Mouse (Mus musculus) megakaryocyte progenitor cell, adult 5-6 weeks (primary cell): ENCODE results near the gene Klf2. TPM values are rescaled to one million over a fixed set of nuclear protein-coding genes. Genes with fewer than 3 reads are reported as not detected.

Experiments used
- ATAC-seq: replicated peaks from 2 replicates; pipeline ENCODE4 v1.8.0; 2016; ENCODE audit warnings: mild to moderate bottlenecking, moderate TSS enrichment, inconsistent platforms; ENCODE audit not compliant: poor library complexity
- total RNA-seq, 2 experiments: library from RNA; stranded (forward) in 1 of 2; stranded (reverse) in 1 of 2; fragments of 157-497, 149-512 nt in 1 of 2; fragments of 200-1000 nt in 1 of 2; gene quantifications; 2 replicates each; pipeline versions ENCODE4 v1.2.3 to v1.2.4; 2015 to 2017

Klf2 gene
- total RNA-seq, 2 experiments from 2014 or later, result 6.6 to 10.8 TPM

- ATAC-seq, result peak; percentile 92
Measured at GRCm38 (mm10) chr8:72303633-72304032, 15.2 kb upstream of the Klf2 start.

GRCm38 (mm10) chr8:72305210-72305905 lies 13.5 kb upstream of the Klf2 start, which contains the start of gene Gm10282:
TSS of gene Gm10282 (minus strand) at chr8:72305260.
- ATAC-seq, result no peak

DNA sequence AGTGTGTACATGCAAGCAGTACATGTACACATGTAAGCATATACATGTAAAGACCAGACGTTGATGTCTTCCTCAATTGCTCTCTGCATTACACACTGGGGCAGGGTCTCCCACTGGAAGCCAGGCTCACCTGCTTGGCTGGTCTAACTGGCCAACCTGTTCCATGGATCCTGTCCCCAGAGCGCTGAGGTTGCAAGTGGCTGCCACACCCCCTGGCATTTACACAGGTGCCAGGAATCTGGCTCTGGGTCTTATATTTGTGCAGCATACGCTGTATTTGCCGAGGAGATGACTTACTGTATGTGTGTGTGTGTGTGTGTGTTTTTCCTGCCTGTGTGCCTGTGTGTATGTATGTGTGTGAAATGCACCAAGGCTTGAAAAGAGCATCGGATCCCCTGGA lies 11.9 kb upstream of the Klf2 start:
- no peak for ATAC-seq

DNA sequence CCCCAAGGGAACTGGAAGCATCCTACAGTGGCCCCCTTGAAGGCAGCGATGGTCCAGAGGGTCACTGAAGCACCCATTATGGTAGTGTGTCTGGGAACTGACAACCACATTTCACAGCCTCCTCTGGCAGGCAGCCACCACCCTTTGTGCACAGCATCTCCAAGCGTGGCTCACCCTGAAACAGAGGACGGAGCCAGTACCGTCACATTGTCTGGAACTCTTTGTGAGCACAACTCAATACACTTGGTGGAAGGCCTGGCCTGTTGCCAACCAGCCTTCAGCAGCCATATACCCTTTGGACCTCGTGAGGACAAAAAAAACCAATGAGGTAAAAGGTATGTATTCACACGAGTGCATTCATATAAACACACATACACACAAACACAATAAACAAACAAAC lies 10.6 kb upstream of the Klf2 start:
- no peak for ATAC-seq

GRCm38 (mm10) chr8:72310849-72311506 lies 7.9 kb upstream of the Klf2 start:
- ATAC-seq, result peak; percentile 63

DNA sequence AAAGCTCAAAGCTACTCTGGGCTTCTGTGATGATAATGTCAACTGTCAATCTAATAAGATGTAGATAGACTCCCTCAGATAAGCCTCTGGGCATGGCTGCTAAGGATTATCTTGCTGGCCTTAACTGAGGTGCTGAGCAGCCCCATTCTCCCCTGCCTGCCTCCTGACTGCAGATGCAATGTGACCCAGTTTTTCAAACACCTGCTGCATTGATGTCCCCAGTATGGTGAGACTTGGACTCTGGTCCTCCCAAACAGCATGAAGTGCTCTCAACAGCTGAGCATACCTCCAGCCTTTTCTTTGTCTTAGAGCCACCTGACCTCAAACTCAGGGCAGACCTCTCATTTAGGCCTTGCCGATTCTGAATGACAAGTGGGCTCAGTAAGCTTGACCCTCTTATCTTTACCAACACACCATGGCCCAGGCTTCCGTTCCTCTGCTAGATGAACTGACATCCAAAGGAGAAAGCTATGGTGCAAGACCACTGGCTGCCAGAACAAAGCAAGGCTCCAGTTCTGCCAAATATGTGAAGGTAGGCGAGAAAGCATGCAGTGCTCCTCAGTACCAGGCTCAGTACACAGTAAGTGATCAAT lies 5.8 kb upstream of the Klf2 start:
- peak; percentile 35; the same call in 1 of the 2 replicates for ATAC-seq

DNA sequence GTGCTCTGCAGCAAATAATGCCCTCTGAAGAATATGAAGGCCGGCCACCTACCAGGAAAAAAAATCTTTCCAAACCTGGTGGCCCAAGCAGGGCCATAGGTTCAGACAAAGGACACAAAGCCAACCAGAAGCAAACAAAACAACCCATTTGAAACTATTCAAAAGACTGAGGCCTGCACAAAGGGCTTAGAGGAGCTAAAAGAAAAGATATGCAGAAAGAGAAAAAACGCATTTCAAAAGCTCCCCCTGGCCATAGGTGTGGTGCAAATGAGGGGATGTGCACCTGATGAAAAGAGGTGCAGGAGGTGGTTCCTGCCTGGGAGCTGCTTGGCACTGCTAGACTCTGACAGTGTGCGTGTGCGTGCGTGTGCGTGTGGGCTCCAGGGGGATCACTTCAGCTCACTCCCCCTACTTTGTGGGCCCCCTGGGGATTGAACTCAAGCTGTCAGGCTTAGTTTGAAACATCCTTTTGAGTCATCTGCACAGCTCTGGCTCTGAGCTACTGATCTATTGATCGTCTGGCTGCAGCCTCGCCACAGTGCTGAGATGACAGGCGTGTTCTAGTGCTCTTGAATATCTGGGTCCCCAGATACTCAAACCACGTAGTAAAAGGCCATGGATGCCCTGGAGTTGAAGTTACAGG lies 2.7 kb upstream of the Klf2 start:
- ATAC-seq, result no peak

- ATAC-seq, result peak; percentile 30
Measured at GRCm38 (mm10) chr8:72317741-72318301, 1.0 kb upstream of the Klf2 start.

DNA sequence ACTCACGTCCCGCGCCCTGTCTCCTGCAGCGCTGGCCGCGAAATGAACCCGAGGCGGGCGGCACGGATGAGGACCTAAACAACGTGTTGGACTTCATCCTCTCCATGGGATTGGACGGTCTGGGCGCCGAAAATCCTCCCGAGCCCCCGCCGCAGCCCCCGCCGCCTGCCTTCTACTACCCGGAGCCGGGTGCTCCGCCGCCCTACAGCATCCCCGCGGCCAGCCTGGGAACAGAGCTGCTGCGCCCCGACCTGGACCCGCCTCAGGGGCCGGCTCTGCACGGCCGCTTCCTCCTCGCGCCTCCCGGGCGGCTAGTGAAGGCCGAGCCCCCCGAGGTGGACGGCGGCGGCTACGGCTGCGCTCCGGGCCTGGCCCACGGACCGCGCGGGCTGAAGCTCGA lies 564 bp downstream of the Klf2 start:
- ATAC-seq, result no peak

DNA sequence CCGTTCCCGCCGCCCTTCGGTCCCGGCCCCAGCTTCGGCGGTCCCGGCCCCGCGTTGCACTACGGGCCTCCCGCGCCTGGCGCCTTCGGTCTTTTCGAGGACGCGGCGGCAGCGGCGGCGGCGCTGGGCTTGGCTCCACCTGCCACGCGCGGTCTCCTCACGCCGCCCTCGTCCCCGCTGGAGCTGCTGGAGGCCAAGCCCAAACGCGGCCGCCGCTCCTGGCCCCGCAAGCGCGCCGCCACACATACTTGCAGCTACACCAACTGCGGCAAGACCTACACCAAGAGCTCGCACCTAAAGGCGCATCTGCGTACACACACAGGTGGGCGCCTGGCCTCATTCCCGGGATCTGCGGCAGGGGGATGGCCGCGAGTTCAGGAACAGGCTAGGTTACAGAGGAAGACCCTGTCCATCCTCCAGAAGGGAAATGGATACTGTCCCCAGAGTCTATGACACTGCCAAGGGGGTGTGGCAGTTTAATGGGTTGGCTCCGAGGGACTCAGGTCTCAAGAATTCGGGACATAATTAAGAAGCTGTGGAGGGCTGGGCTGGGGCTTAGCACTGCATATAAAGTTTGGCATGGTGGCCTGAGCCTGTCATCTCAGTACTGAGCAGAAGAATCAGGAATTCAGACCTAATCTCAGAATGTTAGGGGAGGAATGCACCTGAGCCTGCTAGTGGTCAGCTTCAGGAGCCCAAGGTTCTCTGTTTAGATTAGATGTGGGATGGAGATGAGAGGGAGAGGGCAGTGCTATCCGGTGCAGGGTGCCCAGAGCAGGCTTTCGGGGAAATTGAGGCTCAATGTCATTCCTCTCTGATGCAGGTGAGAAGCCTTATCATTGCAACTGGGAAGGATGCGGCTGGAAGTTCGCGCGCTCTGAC lies 1.3 kb downstream of the Klf2 start:
- no peak for ATAC-seq

DNA sequence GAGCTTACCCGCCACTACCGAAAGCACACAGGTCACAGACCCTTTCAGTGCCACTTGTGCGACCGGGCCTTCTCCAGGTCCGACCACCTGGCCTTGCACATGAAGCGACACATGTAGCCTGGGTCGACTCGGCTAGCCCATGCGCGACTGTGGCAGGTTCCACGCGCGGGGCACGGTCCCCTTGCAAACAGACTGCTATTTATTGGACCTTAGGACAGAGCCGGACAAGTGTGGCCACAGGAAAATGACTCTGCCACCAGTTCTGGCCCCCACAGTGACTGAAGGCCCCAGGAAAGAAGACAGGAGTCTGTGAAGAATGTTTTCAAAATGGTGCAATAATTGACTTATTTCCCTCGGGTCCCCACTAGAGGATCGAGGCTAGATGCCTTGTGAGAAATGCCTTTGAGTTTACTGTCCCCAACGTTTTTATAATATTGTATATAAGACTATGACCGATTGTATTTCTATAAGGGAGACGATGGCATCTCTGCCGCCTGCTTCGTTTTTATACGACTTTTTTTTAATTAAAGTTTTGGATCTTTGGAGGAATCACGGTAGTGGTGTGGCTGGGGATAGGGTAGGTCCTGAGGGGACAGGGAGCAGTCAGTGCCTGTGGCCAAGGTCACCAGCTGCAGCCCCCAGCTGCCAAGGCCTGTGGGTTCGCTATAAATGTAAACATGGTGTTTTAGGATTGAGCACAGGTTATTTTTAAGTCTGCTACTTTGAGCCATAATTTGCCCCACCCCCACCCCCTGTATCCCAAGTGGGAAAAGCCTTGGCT lies 2.2 kb downstream of the Klf2 start:
- no peak for ATAC-seq

GRCm38 (mm10) chr8:72321635-72322441 lies 3.0 kb downstream of the Klf2 start:
- no peak for ATAC-seq

GRCm38 (mm10) chr8:72322471-72322889 lies 3.6 kb downstream of the Klf2 start:
- peak; percentile 60 for ATAC-seq

DNA sequence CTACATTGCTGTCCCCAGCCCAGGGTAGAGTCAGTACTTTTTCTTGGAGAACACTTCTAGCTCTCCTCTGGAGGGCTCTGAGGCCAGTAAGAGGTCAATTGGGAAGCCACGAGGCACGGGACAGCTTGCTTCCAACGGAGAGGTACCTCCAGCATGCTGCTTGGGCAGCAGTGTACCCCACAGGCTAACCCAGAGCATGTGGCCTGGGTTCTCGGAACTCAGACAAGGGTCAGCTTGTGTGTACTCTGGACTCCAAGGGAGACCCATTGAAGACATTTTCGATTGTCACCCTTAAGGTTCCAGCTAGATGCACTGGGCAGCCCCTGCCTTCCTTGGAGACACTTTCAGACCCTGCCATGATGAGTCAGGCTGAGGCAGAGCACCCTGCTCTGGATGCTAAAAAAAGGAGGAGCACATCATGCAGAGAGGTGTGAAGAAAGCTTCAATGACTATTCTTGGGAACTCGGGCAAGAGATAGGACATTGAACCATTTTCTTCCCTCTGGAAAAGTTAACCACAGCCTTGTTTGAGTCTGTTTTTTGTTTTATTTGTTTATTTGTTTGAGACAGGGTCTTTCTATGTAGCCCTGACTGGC lies 4.4 kb downstream of the Klf2 start:
- no peak for ATAC-seq

GRCm38 (mm10) chr8:72324036-72324706 lies 5.3 kb downstream of the Klf2 start:
- ATAC-seq, result no peak

- ATAC-seq, result no peak
Measured at GRCm38 (mm10) chr8:72324708-72325107, 5.9 kb downstream of the Klf2 start.

- no peak for ATAC-seq
Measured at GRCm38 (mm10) chr8:72329116-72329515, 10.3 kb downstream of the Klf2 start.
